In the genomic region with DNA sequence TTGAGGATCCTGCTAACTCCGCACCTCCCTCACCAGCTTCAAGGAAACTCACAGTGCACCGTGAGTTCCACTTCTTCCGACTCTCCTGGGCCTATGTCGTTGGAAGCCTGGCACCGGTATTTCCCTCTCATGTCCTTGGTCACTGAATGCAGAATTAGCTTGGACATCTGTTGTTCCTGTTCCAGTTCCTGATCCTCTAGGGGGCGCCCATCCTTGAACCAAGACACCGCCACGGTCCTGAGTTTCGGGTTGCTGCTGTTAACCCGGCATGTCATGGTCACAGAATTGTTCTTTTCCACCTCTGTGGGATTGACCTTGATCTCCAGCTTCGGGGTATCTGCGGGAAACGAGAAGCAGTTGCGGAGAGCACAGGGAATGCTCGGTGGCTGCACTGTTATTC, we compare ENCODE assay signal across 8 mouse cellular contexts. TPM values are rescaled to one million over a fixed set of nuclear protein-coding genes. Genes with fewer than 3 reads are reported as not detected.
A peak's percentile ranks its signal among the peaks of the same experiment; 100 is the strongest.
DNase-seq lines count a peak whose midpoint lies in the region; ATAC-seq lines count a peak whose summit lies in the region.

No protein-coding gene starts in this region.

- peak overlapping the region; percentile 42 for H3K4me2 ChIP-seq in heart, embryonic 11.5 days
- peak overlapping the region; percentile 15 for H3K4me2 ChIP-seq in kidney, embryonic 14.5 days (replicated peaks; ENCODE audit: low read depth, low read length)
- peak overlapping the region; percentile 46 for H3K4me2 ChIP-seq in limb, embryonic 13.5 days (replicated peaks)

- no peak for ATAC-seq in cerebellum, adult (ENCODE audit: insufficient number of reproducible peaks, low FRiP score, low TSS enrichment)
- ATAC-seq in heart, embryonic 11.5 days (replicated peaks; ENCODE audit: insufficient number of reproducible peaks, low FRiP score, low TSS enrichment) = no peak
- ATAC-seq in kidney, embryonic 14.5 days (ENCODE audit: low FRiP score, low TSS enrichment) = 0 out of 2 replicates have a peak, but pooled peaks have one; percentile 52
- no peak for ATAC-seq in limb, embryonic 13.5 days (ENCODE audit: low FRiP score, low read depth)
- peak; percentile 71 for ATAC-seq in monocyte, adult 5-6 weeks (replicated peaks; ENCODE audit: insufficient number of reproducible peaks, low FRiP score, low TSS enrichment, poor library complexity, severe bottlenecking)

- H3K9ac ChIP-seq in heart, embryonic 11.5 days (ENCODE audit: low read depth, low read length) = no peak overlapping the region
- no peak overlapping the region for H3K9ac ChIP-seq in kidney, embryonic 14.5 days (ENCODE audit: low read depth, low read length)
- no peak overlapping the region for H3K9ac ChIP-seq in limb, embryonic 13.5 days

- no peaks in the 10 kb centered on the region for H3K36me3 ChIP-seq in heart, embryonic 11.5 days (ENCODE audit: control insufficient read depth, insufficient read depth, low read length)
- no peaks in the 10 kb centered on the region for H3K36me3 ChIP-seq in kidney, embryonic 14.5 days (ENCODE audit: control insufficient read depth, insufficient read depth, low read length)
- no peaks in the 10 kb centered on the region for H3K36me3 ChIP-seq in limb, embryonic 13.5 days

- peak; percentile 58 for DNase-seq in cerebellum, adult 11 months
- peak; percentile 45 for DNase-seq in embryo, embryonic 11.5 days (ENCODE audit: low read depth, low spot score)
- DNase-seq in spleen, postnatal 14 days (ENCODE audit: low spot score in 2 of 2) = peak; percentile 41 to 71

- H3K9me3 ChIP-seq in heart, embryonic 11.5 days (replicated peaks; ENCODE audit: control insufficient read depth, low read length) = no peaks in the 10 kb centered on the region
- no peaks in the 10 kb centered on the region for H3K9me3 ChIP-seq in kidney, embryonic 14.5 days (ENCODE audit: control insufficient read depth, low read length)
- no peaks in the 10 kb centered on the region for H3K9me3 ChIP-seq in limb, embryonic 13.5 days

- 25% methylated on average over 15 of the region's 15 CpGs for WGBS in heart, embryonic 11.5 days (ENCODE audit: insufficient replicate concordance)
- 21% methylated on average over 15 of the region's 15 CpGs for WGBS in kidney, embryonic 14.5 days
- WGBS in limb, embryonic 13.5 days = 17% methylated on average over 15 of the region's 15 CpGs

- H3K4me1 ChIP-seq in heart, embryonic 11.5 days (ENCODE audit: control insufficient read depth, insufficient read depth, low read length) = no peaks in the 10 kb centered on the region
- no peaks in the 10 kb centered on the region for H3K4me1 ChIP-seq in kidney, embryonic 14.5 days (ENCODE audit: control insufficient read depth, insufficient read depth, low read length)
- no peaks in the 10 kb centered on the region for H3K4me1 ChIP-seq in limb, embryonic 13.5 days

- H3K27me3 ChIP-seq in heart, embryonic 11.5 days (ENCODE audit: control insufficient read depth, insufficient read depth, low read length) = peaks cover 17% of the 10 kb centered on the region; the same call in 1 of the 2 replicates
- H3K27me3 ChIP-seq in kidney, embryonic 14.5 days (ENCODE audit: control insufficient read depth, insufficient read depth, low read length) = no peaks in the 10 kb centered on the region
- H3K27me3 ChIP-seq in limb, embryonic 13.5 days = peaks cover 16% of the 10 kb centered on the region; the same call in 1 of the 2 replicates

- no peak overlapping the region for H3K27ac ChIP-seq in heart, embryonic 11.5 days (ENCODE audit: low read depth, low read length)
- no peak overlapping the region for H3K27ac ChIP-seq in kidney, embryonic 14.5 days (ENCODE audit: low read depth, low read length)
- H3K27ac ChIP-seq in limb, embryonic 13.5 days = no peak overlapping the region

- H3K4me3 ChIP-seq in heart, embryonic 11.5 days (ENCODE audit: low read depth, low read length) = no peak overlapping the region
- peak overlapping the region; percentile 6; the same call in 1 of the 2 replicates for H3K4me3 ChIP-seq in kidney, embryonic 14.5 days (ENCODE audit: low read length)
- H3K4me3 ChIP-seq in limb, embryonic 13.5 days = no peak overlapping the region

RNA-seq across cellular contexts. Expression of gene Cd22, which starts 7.1 kb away (rescaled TPM):
- not detected in 2 replicates for polyA plus RNA-seq in heart, embryonic 11.5 days (2014; fragmentation: Nextera tagmentation; extraction: Ambion mirVana)
- polyA plus RNA-seq in kidney, embryonic 14.5 days (2014; fragmentation: Nextera tagmentation; extraction: Ambion mirVana) = 0.55 TPM in 1 of 2 replicates, not detected in the other
- polyA plus RNA-seq in limb, embryonic 13.5 days (2015; fragmentation: Nextera tagmentation; extraction: Ambion mirVana) = 0.09 and 0.32 TPM in 2 replicates
- total RNA-seq in monocyte, adult 5-6 weeks (2017) = 45.5 to 101 TPM (median 62.1 TPM) in 3 replicates

RNA-seq across cellular contexts. Expression of gene Ffar1, which starts 11.7 kb away (rescaled TPM):
- polyA plus RNA-seq in heart, embryonic 11.5 days (2014; fragmentation: Nextera tagmentation; extraction: Ambion mirVana) = not detected in 2 replicates
- polyA plus RNA-seq in kidney, embryonic 14.5 days (2014; fragmentation: Nextera tagmentation; extraction: Ambion mirVana) = not detected in 2 replicates
- not detected in 2 replicates for polyA plus RNA-seq in limb, embryonic 13.5 days (2015; fragmentation: Nextera tagmentation; extraction: Ambion mirVana)
- total RNA-seq in monocyte, adult 5-6 weeks (2017) = 0.10 to 1.5 TPM (median 0.32 TPM) in 3 replicates

RNA-seq across cellular contexts. Expression of gene Ffar3, which starts 17.1 kb away (rescaled TPM):
- polyA plus RNA-seq in heart, embryonic 11.5 days (2014; fragmentation: Nextera tagmentation; extraction: Ambion mirVana) = not detected in 2 replicates
- polyA plus RNA-seq in kidney, embryonic 14.5 days (2014; fragmentation: Nextera tagmentation; extraction: Ambion mirVana) = not detected in 2 replicates
- not detected in 2 replicates for polyA plus RNA-seq in limb, embryonic 13.5 days (2015; fragmentation: Nextera tagmentation; extraction: Ambion mirVana)
- total RNA-seq in monocyte, adult 5-6 weeks (2017) = not detected in 3 replicates

RNA-seq across cellular contexts. Expression of gene Mag, which starts 41.6 kb away (rescaled TPM):
- polyA plus RNA-seq in heart, embryonic 11.5 days (2014; fragmentation: Nextera tagmentation; extraction: Ambion mirVana) = 0.09 TPM in 1 of 2 replicates, not detected in the other
- 0.28 and 0.30 TPM in 2 replicates for polyA plus RNA-seq in kidney, embryonic 14.5 days (2014; fragmentation: Nextera tagmentation; extraction: Ambion mirVana)
- 0.38 and 0.42 TPM in 2 replicates for polyA plus RNA-seq in limb, embryonic 13.5 days (2015; fragmentation: Nextera tagmentation; extraction: Ambion mirVana)
- total RNA-seq in monocyte, adult 5-6 weeks (2017) = 2.5 to 6.9 TPM (median 3.5 TPM) in 3 replicates

RNA-seq across cellular contexts. Expression of gene Ffar2, which starts 49.5 kb away (rescaled TPM):
- polyA plus RNA-seq in heart, embryonic 11.5 days (2014; fragmentation: Nextera tagmentation; extraction: Ambion mirVana) = not detected in 2 replicates
- 0.31 TPM in 1 of 2 replicates, not detected in the other for polyA plus RNA-seq in kidney, embryonic 14.5 days (2014; fragmentation: Nextera tagmentation; extraction: Ambion mirVana)
- not detected in 2 replicates for polyA plus RNA-seq in limb, embryonic 13.5 days (2015; fragmentation: Nextera tagmentation; extraction: Ambion mirVana)
- total RNA-seq in monocyte, adult 5-6 weeks (2017) = 0.19 to 3.1 TPM (median 1.2 TPM) in 3 replicates

Comparison
In these comparisons a context has a peak if more than half of its experiments do, and no peak if none do; other contexts are left out.
1. ATAC-seq: peak in kidney, embryonic 14.5 days (single experiment) and monocyte, adult 5-6 weeks (single experiment); none in cerebellum, adult (single experiment), heart, embryonic 11.5 days (single experiment) and limb, embryonic 13.5 days (single experiment).
2. Peak in every context shown above with its lines, with median percentiles within 50 percentile points of each other: DNase-seq and H3K4me2 ChIP-seq.